Mouse (Mus musculus): ENCODE data around the gene Mbd3.

The Mbd3 gene

GRCm38 (mm10) chr10:80396822-80397523, 2.4 kb downstream of the Mbd3 start:
- DNase-seq (ENCODE audit: low read depth, low spot score) = no peak

- DNase-seq (ENCODE audit: low read depth, low spot score) = no peak
These were observed 4.2 kb downstream of the Mbd3 start for GRCm38 (mm10) chr10:80395025-80395627.

GRCm38 (mm10) chr10:80392687-80393086, 6.7 kb downstream of the Mbd3 start:
- DNase-seq (ENCODE audit: low read depth, low spot score) = no peak

GRCm38 (mm10) chr10:80390697-80391096, 8.7 kb downstream of the Mbd3 start:
- no peak for DNase-seq (ENCODE audit: low read depth, low spot score)

GRCm38 (mm10) chr10:80389185-80389708, 10.1 kb downstream of the Mbd3 start:
- no peak for DNase-seq (ENCODE audit: low read depth, low spot score)

- no peak for DNase-seq (ENCODE audit: low read depth, low spot score)
These were observed 10.6 kb downstream of the Mbd3 start for GRCm38 (mm10) chr10:80388731-80389130.

GRCm38 (mm10) chr10:80387522-80387959, 11.8 kb downstream of the Mbd3 start, which contains the start of gene Mex3d:
TSS of gene Mex3d (minus strand) at chr10:80387659.
- DNase-seq (ENCODE audit: low read depth, low spot score) = peak; percentile 85

- DNase-seq (ENCODE audit: low read depth, low spot score) = no peak
These were observed 12.4 kb downstream of the Mbd3 start for GRCm38 (mm10) chr10:80386735-80387471.

- no peak for DNase-seq (ENCODE audit: low read depth, low spot score)
These were observed 13.3 kb downstream of the Mbd3 start for GRCm38 (mm10) chr10:80385811-80386734.

- no peak for DNase-seq (ENCODE audit: low read depth, low spot score)
These were observed 14.0 kb downstream of the Mbd3 start for GRCm38 (mm10) chr10:80385310-80385709.

GRCm38 (mm10) chr10:80384709-80385108, 14.6 kb downstream of the Mbd3 start:
- DNase-seq (ENCODE audit: low read depth, low spot score) = no peak

- no peak for DNase-seq (ENCODE audit: low read depth, low spot score)
These were observed 15.2 kb downstream of the Mbd3 start for GRCm38 (mm10) chr10:80384115-80384639.

- DNase-seq (ENCODE audit: low read depth, low spot score) = no peak
These were observed 15.9 kb downstream of the Mbd3 start for GRCm38 (mm10) chr10:80383431-80383830.

- no peak for DNase-seq (ENCODE audit: low read depth, low spot score)
These were observed 16.5 kb downstream of the Mbd3 start for GRCm38 (mm10) chr10:80382641-80383365.

- DNase-seq (ENCODE audit: low read depth, low spot score) = no peak
These were observed 21.6 kb downstream of the Mbd3 start for GRCm38 (mm10) chr10:80377716-80378115.

GRCm38 (mm10) chr10:80376160-80376559, 23.2 kb downstream of the Mbd3 start:
- DNase-seq (ENCODE audit: low read depth, low spot score) = peak; percentile 94

- DNase-seq (ENCODE audit: low read depth, low spot score) = peak; percentile 76
These were observed 25.3 kb downstream of the Mbd3 start for GRCm38 (mm10) chr10:80374063-80374462.

GRCm38 (mm10) chr10:80372706-80373105, 26.6 kb downstream of the Mbd3 start:
- DNase-seq (ENCODE audit: low read depth, low spot score) = no peak

- no peak for DNase-seq (ENCODE audit: low read depth, low spot score)
These were observed 27.4 kb downstream of the Mbd3 start for GRCm38 (mm10) chr10:80371983-80372382.

- no peak for DNase-seq (ENCODE audit: low read depth, low spot score)
These were observed 27.9 kb downstream of the Mbd3 start for GRCm38 (mm10) chr10:80371411-80371966.

Measured in retina, postnatal 7 days (tissue).